Mouse (Mus musculus): ENCODE measurements at regions not wholly inside any gene's neighbourhood (a gene's known extent, or its start where the extent isn't known, plus 50 kb on each side); places are given as distances from the start of the nearest gene placed in this dataset.

DNA sequence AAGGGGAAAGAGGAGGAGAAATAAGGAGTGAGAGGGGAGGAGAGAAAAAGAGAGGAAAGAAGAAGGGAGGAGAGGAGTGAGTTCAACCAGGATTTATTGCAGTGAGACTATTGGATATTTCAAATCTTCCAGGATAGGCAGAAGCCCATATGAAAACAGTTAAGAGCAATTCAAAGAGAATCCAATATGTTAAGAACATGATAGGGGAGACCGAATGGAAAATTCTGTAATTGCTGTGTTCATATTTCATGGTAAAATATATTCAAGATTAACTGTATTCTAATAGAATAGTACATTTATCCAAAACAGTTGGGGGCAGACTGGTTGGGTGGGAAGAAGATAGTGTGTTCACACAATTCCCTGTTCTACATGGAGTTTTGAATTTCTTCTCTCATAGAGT is 96.3 kb upstream of the Pdzrn3 start:
- DNase-seq: no peak

DNA sequence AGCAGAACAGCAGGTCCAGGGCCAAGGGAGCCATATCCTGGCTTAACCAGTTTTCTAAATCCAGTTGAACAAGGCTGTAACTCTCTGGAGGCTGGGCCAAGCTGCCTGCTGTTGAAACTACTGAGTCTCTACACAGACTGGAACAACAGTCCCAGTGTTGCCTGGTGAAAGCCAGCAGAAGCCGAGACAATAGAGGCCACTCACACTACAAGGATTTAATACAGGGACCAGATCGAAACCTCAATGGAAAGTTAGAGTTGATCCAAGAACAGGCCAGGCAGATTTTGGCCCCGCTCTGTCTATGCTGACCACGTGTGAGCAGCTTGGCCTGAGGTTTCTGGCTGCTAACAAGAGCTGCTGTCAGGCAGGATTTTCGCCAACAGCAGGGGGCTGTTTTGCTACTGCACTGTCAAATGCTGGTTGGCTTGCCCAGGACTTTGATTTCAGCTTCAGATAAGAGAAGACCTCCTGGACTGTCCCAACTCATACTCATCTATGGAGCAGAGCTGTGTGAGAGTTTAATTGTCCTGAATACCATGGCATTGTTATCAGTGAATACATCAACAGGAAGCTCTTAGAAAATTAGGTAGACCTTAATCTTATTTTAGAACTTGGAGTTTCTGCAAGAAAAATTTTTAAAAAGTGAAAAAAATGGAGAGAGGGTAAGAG is 95.7 kb upstream of the Pdzrn3 start:
- no peak for DNase-seq

DNA sequence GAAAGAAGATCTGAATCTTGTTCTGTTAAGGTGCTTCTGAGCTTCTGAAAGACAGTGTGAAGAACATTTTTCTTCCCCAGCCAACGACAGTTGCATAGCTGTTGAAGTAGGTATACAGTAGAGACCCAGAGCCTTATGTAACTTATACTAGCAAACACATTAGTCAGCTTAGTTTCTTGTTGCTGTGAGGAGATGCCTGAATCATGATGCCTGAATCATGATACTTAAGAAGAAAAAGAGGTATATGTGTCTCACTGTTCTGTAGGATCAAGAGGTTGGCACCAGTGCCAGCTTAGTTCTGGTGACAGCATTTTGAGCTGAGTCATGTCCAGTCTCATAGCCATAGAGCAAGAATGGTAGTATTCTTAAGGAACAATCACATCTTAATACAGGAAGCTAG is 87.2 kb upstream of the Pdzrn3 start:
- no peak for DNase-seq

DNA sequence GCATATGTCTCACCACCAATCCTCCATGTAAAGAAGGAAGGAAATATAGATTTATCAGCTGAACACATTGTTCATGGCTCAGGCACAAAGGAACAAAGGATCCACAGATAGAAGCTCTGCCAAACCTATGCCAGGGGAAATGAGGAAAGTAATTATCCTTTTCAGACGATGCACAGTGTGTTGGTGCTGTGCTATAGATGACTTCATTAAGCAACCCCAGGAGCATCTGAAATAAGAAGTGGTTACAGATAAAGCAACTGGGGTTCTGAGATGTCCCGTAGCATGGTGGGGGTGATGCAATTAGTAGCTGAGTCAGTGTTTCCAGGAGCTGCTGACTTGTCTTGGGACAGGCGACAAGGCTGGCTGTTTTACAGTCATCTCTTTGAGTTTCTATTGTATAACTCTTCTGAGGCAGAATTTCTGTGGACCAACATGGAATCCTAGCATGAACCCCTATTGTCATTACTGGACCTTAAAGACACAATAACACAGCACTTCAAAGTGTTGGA is 86.2 kb upstream of the Pdzrn3 start:
- DNase-seq: no peak

DNA sequence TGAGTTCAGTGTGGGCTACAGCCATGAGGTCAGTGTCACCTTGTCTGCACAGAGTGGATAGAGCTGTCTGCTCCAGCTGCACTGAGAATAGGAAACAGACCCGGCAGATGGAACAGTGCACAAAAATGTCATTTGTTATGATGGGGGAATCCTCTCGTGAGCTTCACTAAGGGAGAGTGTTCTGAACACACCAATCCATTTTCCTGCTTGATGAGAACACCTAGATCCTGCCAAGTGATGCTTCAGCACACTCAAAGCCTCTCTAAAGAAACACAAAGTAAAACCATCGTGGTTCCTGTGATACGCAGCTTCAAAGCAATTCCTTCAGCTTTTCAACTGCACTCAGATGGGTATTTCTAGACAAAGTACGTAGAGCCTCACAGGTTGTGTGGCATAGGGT is 69.0 kb upstream of the Pdzrn3 start:
- DNase-seq: no peak

DNA sequence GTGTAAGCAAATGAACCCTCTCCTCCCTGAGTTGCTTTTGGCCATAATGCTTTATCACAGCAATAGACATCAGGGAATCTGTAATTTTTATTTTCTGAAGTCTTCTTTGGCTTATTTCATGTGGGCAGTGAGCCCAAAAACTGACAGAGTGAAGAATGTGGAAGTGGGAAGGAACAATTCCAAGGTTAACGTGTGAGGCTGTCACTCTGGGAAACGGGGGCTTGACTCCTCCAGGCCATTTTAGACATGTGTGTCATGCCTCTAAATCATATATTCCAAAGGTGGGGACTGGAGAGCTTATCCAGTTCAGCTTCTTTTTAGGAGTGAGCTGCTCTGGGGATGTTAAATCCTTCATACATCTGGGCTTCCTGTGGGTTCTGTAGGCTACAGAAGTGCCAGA is 68.6 kb upstream of the Pdzrn3 start:
- DNase-seq: peak; percentile 25

DNA sequence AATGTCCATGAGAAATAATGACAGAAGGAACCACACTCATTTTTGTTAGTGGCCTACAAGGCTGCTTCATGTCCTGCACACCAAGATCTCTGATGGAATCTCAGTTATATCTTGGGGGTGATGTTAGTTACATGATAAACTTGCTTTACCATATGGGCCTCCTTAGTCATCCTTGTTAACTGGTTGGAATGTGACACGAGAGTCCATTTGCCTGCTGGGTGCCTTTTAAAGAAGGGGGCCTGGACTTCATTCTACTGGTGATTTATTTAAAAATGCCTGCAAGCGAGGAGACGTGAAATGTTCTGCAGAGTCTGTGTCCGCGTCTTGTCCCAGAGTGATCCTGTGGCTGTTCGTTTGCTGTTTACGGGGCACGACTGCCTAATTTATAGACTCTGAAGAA is 55.1 kb upstream of the Pdzrn3 start:
- no peak for DNase-seq

DNA sequence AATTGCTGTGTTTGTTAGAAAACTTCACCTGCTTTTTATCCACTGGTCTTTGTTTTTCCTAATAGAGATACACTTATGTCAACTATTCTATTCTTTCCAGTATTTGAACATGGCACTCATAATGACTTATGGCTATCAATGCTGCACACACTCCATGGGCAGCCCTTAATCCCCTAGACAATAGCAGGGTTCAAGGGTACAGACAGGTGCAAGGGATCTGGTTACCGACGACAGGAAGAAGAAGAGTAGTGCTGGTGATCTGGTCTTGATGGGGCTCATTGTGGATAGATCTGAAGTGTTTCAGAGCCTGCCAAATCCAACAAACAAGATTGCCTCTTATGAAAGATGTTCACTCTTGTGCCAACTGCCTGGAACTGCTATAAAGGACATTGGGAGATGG is 51.9 kb upstream of the Pdzrn3 start:
- no peak for DNase-seq
